Mouse (Mus musculus) mesoderm, embryonic 11.5 days (tissue): ENCODE data around the gene Gca.
"Not testable (repeated sequence)": the region's sequence is repeated elsewhere in the genome, so short reads cannot be mapped to it uniquely, and the experiment has no call there.

Experiments used
- DNase-seq: peaks from one replicate; pipeline ENCODE4 v3.0.0-alpha.2; 2012; ENCODE audit warnings: low read depth, low spot score

Gene Gca

GRCm38 (mm10) chr2:62669848-62670247, 5.8 kb downstream of the Gca start:
- peak; percentile 7 for DNase-seq

DNA sequence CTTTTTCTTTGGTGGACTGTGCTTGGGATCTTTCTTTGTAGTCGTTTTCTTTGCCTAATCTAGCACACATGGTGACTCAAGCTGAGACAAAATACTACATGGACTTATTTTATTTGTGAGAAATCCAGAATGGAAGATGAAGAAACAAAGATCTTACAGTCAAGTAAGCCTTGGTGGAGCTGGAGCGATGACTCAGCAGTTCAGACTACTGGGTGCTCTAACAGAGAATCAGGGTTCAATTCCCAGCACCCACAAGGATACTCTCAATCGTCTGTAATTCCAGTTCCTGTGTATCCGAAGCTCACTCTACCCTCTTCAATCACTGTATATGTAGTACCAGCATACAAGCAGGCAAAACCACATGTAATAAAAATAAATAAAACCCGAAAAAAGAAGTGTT, 6.2 kb downstream of the Gca start:
- no peak for DNase-seq

DNA sequence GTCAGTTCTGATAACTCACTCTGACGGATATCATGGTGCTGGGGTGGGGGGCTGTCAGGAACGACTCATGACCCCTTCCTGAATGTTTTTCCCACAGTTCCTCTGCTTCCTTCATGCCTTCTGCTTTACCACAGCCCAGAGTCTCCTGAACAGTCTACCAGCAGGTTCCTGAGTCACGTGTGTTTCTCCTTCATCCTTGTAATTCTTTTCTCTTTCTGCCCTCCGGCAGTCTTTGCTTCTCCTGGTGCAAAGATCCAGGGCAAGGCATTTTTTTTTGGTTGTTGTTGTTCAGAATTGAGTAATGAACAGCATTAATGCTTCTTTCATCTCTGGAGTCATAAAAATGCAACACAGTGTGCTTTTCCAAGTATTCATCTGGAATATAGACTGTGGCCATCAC, 6.7 kb downstream of the Gca start:
- no peak for DNase-seq

DNA sequence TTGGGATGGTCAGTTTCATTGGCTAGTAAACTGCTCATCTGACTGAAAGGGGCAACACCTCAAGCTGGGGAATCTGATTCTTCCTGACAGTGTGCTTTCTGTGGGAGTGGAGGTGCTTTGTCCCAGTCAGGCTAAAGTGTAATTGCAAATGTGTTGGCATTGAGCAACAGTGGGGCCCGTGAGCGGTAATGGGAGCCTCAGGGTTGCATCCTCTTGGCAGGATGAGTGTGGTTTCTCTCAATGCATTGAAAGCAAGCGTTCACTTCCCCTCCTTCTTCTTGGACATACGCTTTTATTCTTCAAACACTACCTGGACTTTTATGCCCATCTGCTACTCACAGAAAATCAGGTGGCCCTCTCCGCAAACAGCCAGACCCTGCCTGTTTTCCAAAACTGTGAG, 8.7 kb downstream of the Gca start:
- DNase-seq = no peak

DNA sequence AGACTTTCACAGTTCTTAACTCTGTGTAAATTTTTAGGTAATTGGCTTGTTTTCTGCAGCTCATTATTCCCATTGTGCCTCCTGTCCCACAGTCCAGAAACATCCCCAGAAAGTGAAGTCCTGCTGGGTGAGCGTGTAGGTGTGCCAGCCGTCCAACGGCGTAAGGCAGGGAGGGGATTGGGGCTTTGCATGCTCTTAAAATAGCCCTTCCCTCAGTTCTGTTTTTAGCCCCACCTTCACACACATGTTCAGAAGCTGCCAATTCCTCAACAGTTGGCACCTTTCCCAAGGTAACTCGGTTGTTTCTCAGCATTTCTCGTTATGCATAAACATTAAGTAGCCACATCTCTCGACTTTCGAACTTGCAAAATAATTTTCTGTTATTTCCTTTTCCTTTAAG, 17.6 kb downstream of the Gca start:
- no peak for DNase-seq

DNA sequence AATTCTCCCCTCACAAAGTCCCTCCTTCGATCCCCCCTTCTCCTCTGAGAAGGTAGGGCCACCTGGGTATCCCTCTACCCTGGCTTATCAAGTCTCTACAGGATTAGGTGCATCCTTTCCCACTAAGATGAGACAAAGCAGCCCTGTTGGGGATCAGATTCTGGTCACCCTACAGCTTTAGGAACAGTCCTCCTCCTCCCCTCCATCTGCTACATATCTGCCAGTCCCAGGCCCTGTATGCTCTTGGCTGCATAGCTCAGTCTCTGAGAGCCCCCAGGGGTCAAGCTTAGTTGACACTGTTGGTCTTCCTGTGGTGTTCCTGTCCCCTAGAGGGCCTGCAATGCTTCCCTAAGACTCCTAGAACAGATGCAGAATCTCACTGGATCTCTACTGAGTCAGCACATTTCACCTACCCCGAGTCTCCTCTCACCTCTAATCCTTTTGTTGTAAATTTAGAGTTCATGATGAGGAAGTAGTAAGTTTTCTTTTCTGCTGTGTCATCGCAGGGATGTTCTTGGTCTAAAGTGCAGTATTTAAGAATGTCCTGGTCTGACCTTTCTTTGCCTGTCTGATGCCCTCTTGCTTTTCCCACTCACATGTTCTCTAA, 21.0 kb downstream of the Gca start:
- DNase-seq = no peak

GRCm38 (mm10) chr2:62685934-62686333, 21.8 kb downstream of the Gca start:
- no peak for DNase-seq

- no peak for DNase-seq
Observed at GRCm38 (mm10) chr2:62706313-62706712, 42.2 kb downstream of the Gca start.

DNA sequence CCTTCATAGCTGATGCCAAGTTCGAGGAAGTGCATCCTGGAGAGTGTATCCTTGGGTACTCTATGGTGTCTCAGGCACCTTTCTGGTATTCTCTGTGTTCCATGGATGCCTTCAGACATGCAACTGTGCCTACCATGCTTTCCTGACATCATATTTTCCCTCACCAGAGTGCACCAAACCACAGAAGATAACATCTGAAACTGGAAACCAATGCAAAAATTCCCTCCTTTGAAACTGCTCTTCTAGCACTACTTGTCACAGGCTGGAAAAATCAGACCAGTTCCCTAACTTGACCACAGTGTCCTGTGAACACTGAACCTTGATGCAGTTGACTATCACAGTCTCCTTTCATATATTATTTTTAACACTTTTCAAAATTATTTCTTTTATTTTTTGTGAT, 45.5 kb downstream of the Gca start:
- no peak for DNase-seq

DNA sequence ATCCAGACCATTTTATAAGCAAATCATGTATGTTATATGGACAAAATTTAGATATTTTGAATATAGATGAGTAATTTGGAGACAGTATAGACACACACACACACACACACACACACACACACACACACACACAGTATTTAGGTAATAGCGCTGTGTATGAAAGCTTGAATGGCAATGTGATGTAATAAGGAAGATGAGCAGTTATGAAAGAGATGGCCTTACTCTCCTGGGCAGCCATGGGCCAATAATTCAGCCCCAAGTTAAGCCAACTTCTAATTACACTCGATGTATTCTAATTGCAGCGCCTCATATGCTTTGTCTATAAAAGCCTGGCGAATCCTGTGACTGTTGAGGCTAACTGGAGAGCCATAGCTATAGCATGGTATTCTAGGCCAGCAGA, 50.3 kb downstream of the Gca start:
- not testable (repeated sequence) for DNase-seq

DNA sequence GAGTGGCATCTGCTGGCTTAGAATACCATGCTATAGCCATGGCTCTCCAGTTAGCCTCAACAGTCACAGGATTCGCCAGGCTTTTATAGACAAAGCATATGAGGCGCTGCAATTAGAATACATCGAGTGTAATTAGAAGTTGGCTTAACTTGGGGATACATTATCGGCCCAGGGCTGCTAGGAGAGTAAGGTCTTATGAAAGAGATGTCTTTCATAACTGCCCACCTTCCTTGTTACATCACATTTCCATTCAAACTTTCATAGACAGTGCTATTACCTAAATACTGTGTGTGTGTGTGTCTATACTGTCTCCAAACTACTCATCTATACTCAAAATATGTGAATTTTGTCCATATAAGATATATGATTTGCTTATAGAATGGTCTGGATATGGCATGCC, 51.2 kb downstream of the Gca start:
- DNase-seq = no peak

GRCm38 (mm10) chr2:62717270-62717669, 53.2 kb downstream of the Gca start:
- no peak for DNase-seq

DNA sequence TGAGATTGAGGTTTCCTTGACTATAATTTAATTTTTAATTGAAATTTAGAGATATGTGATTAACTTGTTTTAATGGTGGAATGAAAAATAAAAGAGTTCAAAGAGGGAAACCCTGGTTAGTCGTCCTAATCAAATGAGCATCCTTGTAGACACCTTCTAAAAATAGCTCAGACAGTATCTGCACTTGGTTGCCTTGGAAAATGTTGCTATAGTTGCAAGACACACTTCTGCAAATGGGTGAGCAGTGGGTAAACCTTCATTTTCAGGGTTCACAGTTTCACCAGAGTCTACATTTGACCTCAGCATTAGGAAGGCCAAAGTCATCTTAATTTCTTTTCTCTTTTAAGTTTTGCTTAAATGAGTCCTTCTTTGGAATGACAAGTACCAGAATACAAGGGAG, 54.3 kb downstream of the Gca start:
- DNase-seq = no peak

GRCm38 (mm10) chr2:62725946-62726345, 61.9 kb downstream of the Gca start:
- no peak for DNase-seq

- DNase-seq = no peak
Observed at GRCm38 (mm10) chr2:62727732-62728131, 63.6 kb downstream of the Gca start.

GRCm38 (mm10) chr2:62730671-62731070, 66.6 kb downstream of the Gca start:
- no peak for DNase-seq

DNA sequence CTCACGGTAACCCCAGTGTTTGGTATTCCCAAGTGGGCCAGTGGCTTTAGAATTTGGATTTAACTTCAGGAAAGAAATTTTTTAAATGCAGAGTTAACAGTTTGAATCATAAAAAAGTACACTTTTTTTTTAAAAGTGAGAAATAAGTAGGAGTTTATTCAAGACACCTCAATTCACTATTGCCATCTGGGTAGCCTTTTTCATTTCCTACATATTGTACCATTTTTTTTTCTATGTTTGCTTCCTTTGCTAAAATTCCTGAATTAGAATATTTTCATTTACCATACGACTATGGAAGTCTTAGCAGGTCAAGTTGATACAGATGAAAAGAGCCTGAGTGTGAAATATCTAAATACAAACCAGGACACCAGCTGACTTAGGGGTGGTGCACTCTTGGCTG, 79.0 kb downstream of the Gca start:
- DNase-seq = no peak
